Mouse (Mus musculus): ENCODE measurements at regions not wholly inside any gene's neighbourhood (a gene's known extent, or its start where the extent isn't known, plus 50 kb on each side); places are given as distances from the start of the nearest gene placed in this dataset.
"Not testable (repeated sequence)": the region's sequence is repeated elsewhere in the genome, so short reads cannot be mapped to it uniquely, and the experiment has no call there.

DNA sequence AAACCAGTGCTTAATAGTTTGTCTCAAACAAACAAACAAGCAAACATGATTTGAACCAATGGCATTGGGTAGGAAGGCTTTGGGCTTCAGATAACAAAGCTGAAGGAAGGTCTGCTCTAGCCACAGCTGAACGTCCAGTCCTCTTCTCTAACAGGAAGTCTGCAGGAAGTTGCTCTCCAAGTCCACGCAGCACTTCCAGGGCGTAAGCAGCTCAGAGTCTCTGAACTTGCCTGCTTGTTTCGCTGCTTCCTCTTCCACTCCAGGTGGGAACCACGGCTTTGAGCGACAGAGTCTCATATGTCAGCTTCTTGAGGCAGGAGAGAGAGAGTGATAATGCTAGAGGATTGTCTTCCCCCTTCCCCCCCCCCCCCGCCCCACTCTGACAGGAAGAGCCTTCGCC lies 123.6 kb downstream of the Tnfrsf21 start:
- DNase-seq, result no peak
- intact Hi-C loops (cut with DNase I; ENCODE audit: low total_unique reads), result loop anchor here (10.0 kb wide), 1 partner anchor 85 kb away; no protein-coding TSS in a partner anchor

GRCm38 (mm10) chr17:43141740-43142139 lies 125.4 kb downstream of the Tnfrsf21 start:
- no peak for DNase-seq
- intact Hi-C loops (cut with DNase I; ENCODE audit: low total_unique reads), result no loop called here

GRCm38 (mm10) chr17:43145749-43146148 lies 124.4 kb upstream of the Adgrf1 start:
- intact Hi-C loops (cut with DNase I; ENCODE audit: low total_unique reads), result no loop called here
- DNase-seq, result no peak

DNA sequence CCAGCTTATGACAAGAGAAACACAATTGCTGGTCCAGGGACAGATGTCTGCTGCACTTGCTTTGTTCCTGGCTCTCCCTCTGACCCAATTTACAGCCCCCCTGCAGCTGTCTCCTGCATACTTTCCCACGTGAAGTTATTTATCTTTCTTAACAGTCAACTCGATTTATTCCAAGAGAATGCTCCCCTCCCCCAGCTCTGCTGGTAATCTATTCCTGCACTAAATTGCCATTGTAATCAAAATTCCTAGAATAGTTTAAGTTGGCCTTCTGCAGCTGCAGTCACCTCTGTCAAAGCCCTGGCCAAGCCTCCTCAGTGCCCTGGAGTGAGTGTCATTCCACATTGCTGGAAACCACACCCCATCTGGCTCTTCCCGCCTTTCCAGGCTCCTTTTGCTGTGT lies 122.2 kb upstream of the Adgrf1 start:
- DNase-seq, result no peak
- intact Hi-C loops (cut with DNase I; ENCODE audit: low total_unique reads), result no loop called here

DNA sequence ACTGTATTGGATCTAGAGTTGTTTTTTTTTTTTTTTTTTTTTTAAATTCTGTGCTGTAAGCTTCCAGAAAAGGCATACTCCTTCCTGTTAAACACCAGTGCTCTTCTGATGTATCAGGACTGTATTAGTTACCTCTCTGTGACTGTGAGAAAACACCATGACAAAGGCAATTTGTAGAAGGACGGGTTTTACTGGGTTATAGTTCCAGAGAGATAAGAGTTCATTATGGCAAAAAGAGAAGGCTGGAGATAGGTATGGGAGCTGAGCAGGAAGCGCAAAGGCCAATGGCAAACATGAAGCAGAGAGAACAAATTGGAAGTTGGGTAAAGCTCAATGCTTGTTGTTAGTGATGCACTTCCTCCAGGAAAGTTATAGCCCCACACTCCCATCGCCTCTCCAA lies 117.5 kb upstream of the Adgrf1 start:
- no peak for DNase-seq
- intact Hi-C loops (cut with DNase I; ENCODE audit: low total_unique reads), result no loop called here

GRCm38 (mm10) chr17:43155271-43155670 lies 114.9 kb upstream of the Adgrf1 start:
- DNase-seq; intact Hi-C loops (cut with DNase I; ENCODE audit: low total_unique reads): not testable (repeated sequence)

DNA sequence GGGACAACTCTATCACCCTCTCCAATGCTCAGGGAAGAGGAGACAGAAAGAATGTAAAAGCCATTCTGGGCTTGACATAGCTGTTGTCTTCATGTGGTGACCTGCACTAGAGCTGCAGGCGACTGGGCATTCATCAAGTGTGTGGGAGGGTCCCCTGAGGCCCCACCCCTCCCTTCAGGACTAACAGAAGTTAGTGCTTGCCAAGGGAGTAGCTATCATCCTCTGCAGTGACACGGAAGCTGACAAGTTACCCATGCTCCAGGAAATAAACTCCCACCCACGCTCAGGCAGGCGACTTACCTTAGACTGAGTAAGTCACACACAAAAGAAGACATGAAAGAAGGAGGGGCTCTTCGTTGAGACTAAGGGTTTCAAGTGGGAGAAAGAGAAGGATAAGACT lies 114.0 kb upstream of the Adgrf1 start:
- intact Hi-C loops (cut with DNase I; ENCODE audit: low total_unique reads), result no loop called here
- DNase-seq, result no peak

DNA sequence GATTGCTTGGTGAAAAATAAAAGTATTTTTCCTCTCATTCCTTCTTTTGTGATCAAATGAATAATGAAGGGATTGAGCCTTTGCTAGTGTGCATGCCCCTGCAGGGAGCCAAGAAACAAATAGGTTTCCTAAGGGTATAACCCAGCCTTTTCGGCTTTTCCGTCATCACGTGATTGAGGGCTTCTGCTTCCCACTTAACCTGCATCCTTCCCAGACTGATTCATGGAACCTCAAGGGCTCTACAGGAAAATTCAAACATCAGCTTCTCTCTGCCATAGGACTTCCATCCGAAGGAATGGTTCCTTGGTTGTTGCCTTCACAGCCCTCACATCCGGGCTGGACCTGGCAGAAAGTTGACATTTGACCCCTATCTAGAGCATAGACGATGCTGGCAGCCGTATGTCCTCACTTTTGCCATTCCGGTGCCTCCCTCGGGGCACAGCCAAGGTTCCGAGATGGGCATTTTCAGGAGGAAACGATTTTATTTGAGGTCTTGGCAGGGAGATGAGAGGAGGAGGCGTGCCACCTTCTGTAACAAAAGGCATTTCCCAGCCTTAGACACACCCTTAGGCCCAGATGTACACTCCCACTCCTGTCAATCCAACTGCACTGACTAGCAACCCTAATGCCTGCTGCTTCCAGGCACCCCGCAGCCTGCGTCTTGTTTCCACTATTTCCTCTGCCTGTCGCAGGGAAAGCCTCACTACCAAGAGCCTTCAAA lies 112.2 kb upstream of the Adgrf1 start:
- intact Hi-C loops (cut with DNase I; ENCODE audit: low total_unique reads), result no loop called here
- DNase-seq, result no peak

GRCm38 (mm10) chr17:43158741-43159140 lies 111.4 kb upstream of the Adgrf1 start:
- intact Hi-C loops (cut with DNase I; ENCODE audit: low total_unique reads), result no loop called here
- DNase-seq, result no peak

DNA sequence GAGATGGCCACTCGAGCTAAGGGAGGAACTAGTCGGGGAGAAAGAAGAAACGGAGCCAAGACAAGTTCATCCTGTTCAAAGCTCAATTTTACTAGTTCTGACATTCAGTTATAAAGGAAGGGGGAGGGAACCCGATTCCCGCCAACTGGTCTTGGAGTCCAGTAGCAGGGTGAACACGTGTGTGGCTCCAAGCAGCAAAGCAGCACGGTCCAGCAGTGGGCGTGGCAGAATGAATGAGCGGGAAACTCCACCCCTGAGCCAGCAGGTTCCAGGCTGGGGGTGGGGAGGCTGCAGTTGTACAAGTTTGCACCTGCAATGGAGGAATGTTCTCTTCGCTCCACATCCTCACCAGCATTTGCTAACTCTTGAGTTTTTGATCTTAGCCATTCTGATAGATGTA lies 108.8 kb upstream of the Adgrf1 start:
- intact Hi-C loops (cut with DNase I; ENCODE audit: low total_unique reads); DNase-seq: not testable (repeated sequence)

- no peak for DNase-seq
- intact Hi-C loops (cut with DNase I; ENCODE audit: low total_unique reads), result no loop called here
Measured at GRCm38 (mm10) chr17:43163126-43163525, 107.0 kb upstream of the Adgrf1 start.

GRCm38 (mm10) chr17:43166091-43166490 lies 104.0 kb upstream of the Adgrf1 start:
- intact Hi-C loops (cut with DNase I; ENCODE audit: low total_unique reads), result no loop called here
- no peak for DNase-seq

- DNase-seq, result no peak
- intact Hi-C loops (cut with DNase I; ENCODE audit: low total_unique reads), result no loop called here
Measured at GRCm38 (mm10) chr17:43169435-43169834, 100.7 kb upstream of the Adgrf1 start.

DNA sequence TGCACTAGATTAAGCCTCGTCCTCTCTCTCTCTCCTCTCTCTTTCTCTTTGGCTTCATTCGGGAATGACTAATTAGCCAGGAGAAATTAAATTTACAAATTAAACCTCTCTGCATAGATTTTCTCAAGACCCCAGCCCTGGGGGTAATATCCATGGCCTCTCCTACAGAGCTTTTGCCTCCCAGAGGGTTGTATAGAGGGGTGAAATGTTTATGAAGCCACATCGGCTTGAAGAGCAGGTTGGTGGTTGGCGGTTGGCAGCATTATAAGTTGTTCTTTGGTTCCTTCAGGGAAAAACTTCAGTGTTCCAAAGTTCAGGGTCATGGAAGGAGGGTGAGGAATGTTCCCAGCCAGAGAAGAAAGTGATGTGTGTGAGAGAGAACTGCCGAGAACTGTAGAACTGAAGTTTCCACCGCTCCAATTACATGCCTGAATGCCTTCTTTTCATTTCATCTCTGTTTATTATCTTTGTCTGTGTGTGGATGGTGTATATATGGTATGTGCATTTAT lies 97.4 kb upstream of the Adgrf1 start:
- intact Hi-C loops (cut with DNase I; ENCODE audit: low total_unique reads), result no loop called here
- DNase-seq, result no peak

DNA sequence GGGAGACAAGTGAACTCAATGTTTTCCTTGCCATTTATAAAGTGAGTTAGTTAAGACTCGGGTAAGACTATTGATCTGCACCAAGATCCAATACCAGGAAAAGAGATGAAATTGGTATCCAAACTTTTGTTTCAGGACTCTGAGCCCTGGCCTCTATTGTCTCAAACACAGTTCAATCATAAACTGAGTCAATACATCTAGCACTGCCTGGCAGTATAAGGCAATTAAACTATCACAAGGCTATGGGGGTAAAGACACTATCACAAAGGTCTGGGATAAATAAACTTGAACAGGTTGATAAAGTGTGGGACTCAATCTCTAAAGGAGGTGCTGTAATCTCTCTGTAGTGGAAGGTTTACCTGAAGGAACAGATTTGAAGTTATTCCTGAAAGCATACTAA lies 95.3 kb upstream of the Adgrf1 start:
- intact Hi-C loops (cut with DNase I; ENCODE audit: low total_unique reads), result no loop called here
- no peak for DNase-seq

DNA sequence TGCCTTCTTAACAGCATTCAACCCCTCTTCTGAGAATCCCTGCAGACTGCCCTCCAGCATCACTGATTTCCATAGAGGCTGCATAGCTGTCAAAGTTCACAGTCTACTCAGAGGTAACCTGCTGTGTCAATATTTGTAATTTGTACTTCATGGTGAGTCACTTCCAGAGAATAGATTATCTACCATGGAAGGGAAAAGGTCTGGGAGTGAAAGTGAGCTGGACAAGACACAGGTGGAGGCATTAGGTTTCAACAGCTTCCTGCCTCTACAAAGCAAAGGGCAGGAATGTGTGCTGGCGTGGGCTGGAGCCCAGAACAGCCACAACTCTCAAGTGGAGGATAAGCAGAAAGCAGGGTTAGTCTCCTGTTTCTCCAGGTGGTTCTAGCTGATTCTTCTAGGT lies 92.9 kb upstream of the Adgrf1 start:
- no peak for DNase-seq
- intact Hi-C loops (cut with DNase I; ENCODE audit: low total_unique reads), result no loop called here

DNA sequence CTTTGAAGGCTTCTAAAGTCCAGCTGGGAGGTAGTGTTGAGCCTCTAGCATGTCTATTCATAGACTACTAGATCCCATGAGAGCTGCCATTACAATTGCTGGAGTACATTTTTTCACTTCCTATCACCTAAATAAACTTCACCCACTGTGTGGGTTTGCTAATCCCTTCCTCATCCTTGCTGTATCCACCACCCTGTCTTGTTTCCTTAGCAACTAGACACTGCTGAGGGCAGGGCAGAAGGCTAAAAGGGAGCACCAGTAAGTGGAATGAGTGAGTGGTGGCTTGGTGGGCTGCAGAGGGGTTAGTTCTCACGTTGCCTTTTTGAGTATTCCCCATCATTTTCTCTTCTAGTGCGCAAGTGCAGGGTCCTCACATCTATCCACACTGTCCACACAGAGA lies 80.1 kb upstream of the Adgrf1 start:
- intact Hi-C loops (cut with DNase I; ENCODE audit: low total_unique reads), result no loop called here
- no peak for DNase-seq

DNA sequence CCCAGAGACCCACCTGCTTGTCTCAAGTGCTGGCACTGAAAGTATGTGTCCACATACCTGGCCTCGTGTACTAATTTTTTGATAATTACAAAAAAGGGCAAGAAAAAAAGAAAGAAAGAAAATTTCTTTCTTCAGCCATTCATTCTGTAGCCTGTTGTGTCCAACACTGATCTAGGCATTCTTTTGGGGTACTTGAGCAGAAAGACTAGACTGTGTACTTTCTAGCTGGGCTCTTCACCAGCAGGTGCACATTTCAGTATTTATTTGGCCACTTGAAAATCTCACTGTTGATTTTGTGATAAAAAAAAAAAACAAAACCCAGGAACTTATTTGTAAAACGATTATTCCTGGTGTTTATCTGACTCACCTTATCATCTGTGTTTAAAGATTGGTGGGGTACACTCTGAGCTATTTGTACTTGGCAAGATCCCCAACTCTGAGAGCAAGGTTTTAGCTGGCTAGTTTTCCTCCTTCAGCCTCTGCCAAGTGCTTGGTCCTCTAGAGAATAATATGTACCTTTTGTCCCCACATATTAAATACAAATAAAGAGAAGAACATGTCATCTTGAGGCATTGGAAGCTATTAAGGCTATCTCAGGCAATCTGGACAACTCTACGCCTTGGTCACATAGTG lies 79.2 kb upstream of the Adgrf1 start:
- DNase-seq, result no peak
- intact Hi-C loops (cut with DNase I; ENCODE audit: low total_unique reads), result no loop called here

DNA sequence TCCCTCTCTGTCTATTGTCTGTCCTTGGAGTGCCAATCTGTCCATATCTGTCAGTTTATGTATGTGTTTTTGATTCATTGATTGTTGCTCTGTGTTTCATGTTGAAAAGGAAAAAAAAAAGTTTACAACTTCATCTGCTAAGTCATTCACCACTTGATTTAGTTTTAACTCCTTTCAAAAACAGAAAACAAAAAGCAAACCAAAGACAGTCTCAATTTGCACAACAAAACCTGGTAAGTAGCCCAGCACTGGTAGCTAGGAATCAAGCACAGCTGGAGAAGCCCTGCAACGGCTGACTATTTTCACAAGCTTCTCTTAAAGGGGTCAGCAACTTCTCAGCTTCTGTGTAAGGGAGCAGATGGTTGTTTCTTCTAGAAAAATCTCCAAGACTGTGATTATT lies 72.9 kb upstream of the Adgrf1 start:
- intact Hi-C loops (cut with DNase I; ENCODE audit: low total_unique reads), result no loop called here
- no peak for DNase-seq

GRCm38 (mm10) chr17:43200832-43201231 lies 69.3 kb upstream of the Adgrf1 start:
- intact Hi-C loops (cut with DNase I; ENCODE audit: low total_unique reads), result no loop called here
- DNase-seq, result no peak

DNA sequence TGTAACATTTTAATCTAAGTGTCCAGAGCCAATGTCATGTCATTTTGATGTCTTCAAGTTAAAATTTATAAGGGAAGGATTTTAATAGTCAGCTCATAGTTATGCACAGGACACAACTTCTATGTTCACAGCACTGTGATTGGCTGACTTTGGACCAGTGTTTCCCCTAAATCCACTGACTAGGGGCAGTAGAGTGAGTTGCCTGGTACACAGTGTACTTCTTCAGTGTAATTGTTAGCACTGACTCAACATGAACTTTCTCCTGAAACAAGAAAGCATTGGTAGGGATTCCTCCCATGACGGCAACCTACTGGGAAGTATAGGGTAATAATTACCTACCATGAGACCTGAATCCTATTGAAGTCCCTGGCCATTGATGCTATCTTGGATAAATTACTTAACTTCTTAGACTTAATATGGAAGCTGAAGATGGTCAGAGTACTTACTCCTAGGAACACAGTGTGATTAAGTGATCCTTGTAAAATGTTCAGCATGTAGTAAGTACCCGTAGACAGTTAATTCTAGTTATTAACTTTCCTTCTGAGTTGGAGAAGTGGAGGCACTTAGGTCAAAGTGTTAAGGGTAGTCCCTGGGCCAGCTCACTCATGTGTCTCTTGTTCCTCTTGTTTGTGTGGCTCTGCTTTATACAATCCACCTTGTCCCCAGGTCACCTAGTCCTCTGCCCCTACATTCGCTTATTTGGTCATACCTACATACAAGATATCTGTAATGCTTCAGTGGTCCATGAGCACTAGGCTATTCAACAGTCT lies 63.2 kb upstream of the Adgrf1 start:
- intact Hi-C loops (cut with DNase I; ENCODE audit: low total_unique reads), result no loop called here
- DNase-seq, result no peak

Data from gastrocnemius, postnatal 14 days (tissue).